Mouse (Mus musculus) olfactory bulb, adult 2 months (tissue): ENCODE measurements around the gene Ppm1l.

Experiments
- CTCF ChIP-seq: fragments of 200-500 bp; IDR thresholded peaks from 2 replicates; pipeline ENCODE4 v1.5.1; 2012; ENCODE audit warnings: low read depth, mild to moderate bottlenecking, low read length, moderate library complexity; ENCODE audit not compliant: insufficient read depth
- POLR2A ChIP-seq: fragments of 200-500 bp; IDR thresholded peaks from 2 replicates; pipeline ENCODE4 v1.6.1; 2012; ENCODE audit warnings: mild to moderate bottlenecking, low read depth, low read length, moderate library complexity; ENCODE audit not compliant: insufficient read depth

DNA sequence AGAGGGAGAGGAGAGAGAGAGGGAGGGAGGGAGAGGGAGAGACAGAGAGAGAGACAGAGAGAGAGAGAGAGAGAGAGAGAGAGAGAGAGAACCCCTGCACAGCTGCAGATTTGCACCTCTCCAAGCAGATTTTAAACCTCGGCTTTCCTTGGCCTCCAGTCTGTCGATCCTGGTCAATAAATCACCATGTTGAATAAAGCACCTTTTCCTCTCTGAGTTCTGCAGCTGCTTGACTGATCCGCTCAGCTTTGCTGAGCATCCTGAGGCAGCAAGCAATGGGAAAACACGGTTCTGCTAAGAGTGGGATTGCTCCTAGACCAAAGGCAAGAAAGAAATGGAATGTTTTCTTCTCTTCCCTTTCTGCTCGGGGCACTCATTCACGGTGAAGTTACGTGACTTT is 195.7 kb downstream of the Ppm1l start:
- TF ChIP-seq CTCF (no peak), POLR2A (no peak)
